Mouse (Mus musculus): ENCODE results near the gene Commd7.

Commd7 gene

GRCm38 (mm10) chr2:153592056-153593014, 40.2 kb downstream of the Commd7 start:
- no peak for DNase-seq (ENCODE audit: low read depth, low spot score)

GRCm38 (mm10) chr2:153586515-153587174, 45.9 kb downstream of the Commd7 start:
- DNase-seq (ENCODE audit: low read depth, low spot score): peak; percentile 56

- DNase-seq (ENCODE audit: low read depth, low spot score): no peak
Observed at GRCm38 (mm10) chr2:153585981-153586380, 46.6 kb downstream of the Commd7 start.

- DNase-seq (ENCODE audit: low read depth, low spot score): no peak
Observed at GRCm38 (mm10) chr2:153584396-153584795, 48.2 kb downstream of the Commd7 start.

GRCm38 (mm10) chr2:153583641-153584049, 48.9 kb downstream of the Commd7 start:
- DNase-seq (ENCODE audit: low read depth, low spot score): no peak

- no peak for DNase-seq (ENCODE audit: low read depth, low spot score)
Observed at GRCm38 (mm10) chr2:153582876-153583585, 49.5 kb downstream of the Commd7 start.

- no peak for DNase-seq (ENCODE audit: low read depth, low spot score)
Observed at GRCm38 (mm10) chr2:153581416-153581815, 51.2 kb downstream of the Commd7 start.

- no peak for DNase-seq (ENCODE audit: low read depth, low spot score)
Observed at GRCm38 (mm10) chr2:153580458-153580985, 52.1 kb downstream of the Commd7 start.

- DNase-seq (ENCODE audit: low read depth, low spot score): no peak
Observed at GRCm38 (mm10) chr2:153580042-153580441, 52.5 kb downstream of the Commd7 start.

GRCm38 (mm10) chr2:153577122-153577521, 55.5 kb downstream of the Commd7 start:
- DNase-seq (ENCODE audit: low read depth, low spot score): no peak

GRCm38 (mm10) chr2:153576150-153576549, 56.4 kb downstream of the Commd7 start:
- no peak for DNase-seq (ENCODE audit: low read depth, low spot score)

- no peak for DNase-seq (ENCODE audit: low read depth, low spot score)
Observed at GRCm38 (mm10) chr2:153575554-153575953, 57.0 kb downstream of the Commd7 start.

- no peak for DNase-seq (ENCODE audit: low read depth, low spot score)
Observed at GRCm38 (mm10) chr2:153573101-153573500, 59.5 kb downstream of the Commd7 start.

- DNase-seq (ENCODE audit: low read depth, low spot score): no peak
Observed at GRCm38 (mm10) chr2:153568541-153568940, 64.0 kb downstream of the Commd7 start.

- DNase-seq (ENCODE audit: low read depth, low spot score): no peak
Observed at GRCm38 (mm10) chr2:153568013-153568412, 64.6 kb downstream of the Commd7 start.

All from retina, adult 2 months (tissue).